Mouse (Mus musculus): ENCODE measurements around the gene Dcaf5. TPM values are rescaled to one million over a fixed set of nuclear protein-coding genes. Genes with fewer than 3 reads are reported as not detected.
A peak's percentile ranks its signal among the peaks of the same experiment; 100 is the strongest.

The Dcaf5 gene
- total RNA-seq, 2 experiments from 2014 or later: 12.1 to 18.0 TPM

DNA sequence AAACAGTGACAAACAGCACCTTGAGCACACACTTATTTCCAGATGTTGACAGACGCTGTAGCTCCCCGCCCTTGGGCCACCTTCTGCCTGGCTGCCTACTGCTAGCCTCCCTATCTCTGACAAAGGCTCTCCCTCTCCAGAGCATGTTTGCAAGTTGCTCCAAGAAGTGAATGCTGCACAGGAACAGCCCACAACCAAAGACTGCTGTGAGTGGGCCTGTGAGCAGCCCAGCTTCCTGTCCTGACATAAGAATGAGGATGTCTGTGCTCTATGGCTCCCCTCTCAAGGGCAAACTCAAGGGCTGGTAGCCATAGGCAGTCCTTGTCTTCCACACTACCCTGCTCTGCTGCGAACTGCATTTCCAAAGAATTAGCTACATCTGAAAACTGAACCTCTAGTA is 71.1 kb downstream of the Dcaf5 start:
- no peak for ATAC-seq (replicated peaks; ENCODE audit: low FRiP score, low TSS enrichment, poor library complexity, severe bottlenecking)

DNA sequence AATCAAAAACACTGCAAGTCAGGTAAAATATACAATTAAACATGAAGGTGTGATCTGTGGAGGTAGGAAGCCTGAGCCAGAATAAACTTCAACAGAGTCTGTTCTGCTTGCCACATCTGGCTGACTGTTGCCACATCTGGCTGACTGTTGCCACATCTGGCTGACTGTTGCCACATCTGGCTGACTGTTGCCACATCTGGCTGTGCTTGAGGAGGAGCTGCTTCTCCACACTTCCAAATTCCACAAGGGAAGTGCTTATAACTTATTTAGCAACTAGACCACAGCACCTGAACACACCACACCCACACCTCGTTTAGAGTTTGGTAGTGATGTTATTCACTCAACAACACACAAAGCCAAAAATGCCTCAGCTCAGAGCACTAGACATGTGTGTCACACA is 74.7 kb downstream of the Dcaf5 start:
- ATAC-seq (replicated peaks; ENCODE audit: low FRiP score, low TSS enrichment, poor library complexity, severe bottlenecking): no peak

DNA sequence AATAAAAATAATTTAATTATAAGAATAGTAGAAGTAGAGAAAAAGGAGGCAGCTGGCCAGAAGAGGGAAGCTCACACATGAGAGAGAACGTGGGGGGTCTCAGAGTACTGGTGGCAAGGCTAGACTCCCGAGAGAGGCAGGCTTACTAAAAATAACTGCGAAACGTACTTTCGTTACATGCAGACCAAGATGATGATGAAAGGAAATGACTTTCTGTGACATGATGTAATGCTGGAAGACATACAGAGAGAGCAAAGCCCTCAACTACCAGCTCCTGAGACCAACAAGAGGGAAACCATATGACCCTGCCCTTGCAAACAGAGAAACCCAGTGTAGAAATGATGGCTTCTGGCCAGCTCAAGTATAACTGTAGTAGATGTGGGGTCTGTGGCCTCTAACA is 76.1 kb downstream of the Dcaf5 start:
- no peak for ATAC-seq (replicated peaks; ENCODE audit: low FRiP score, low TSS enrichment, poor library complexity, severe bottlenecking)

- ATAC-seq (replicated peaks; ENCODE audit: low FRiP score, low TSS enrichment, poor library complexity, severe bottlenecking): no peak
Measured at GRCm38 (mm10) chr12:80344777-80345231, 91.6 kb downstream of the Dcaf5 start.

GRCm38 (mm10) chr12:80340936-80341335 is 95.5 kb downstream of the Dcaf5 start:
- no peak for ATAC-seq (replicated peaks; ENCODE audit: low FRiP score, low TSS enrichment, poor library complexity, severe bottlenecking)

DNA sequence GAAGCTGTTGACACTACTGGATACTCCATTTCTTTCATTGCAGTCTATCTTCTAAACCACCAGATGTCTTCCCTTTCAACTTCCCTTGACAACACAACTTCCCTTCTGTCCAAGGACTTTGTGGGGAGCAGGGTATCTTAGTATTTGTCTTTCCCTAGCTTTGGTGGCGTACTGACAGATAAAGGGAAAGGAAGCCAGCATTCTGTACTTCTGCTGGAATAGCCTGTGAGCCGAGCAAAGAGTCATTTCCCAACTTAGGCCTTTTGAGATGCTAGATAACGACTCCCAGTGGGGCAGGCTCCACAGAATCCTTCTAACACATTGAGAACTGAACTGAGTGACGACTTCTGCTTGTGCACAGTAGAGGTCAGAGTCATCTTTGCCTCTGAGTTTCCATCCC is 102.2 kb downstream of the Dcaf5 start:
- no peak for ATAC-seq (replicated peaks; ENCODE audit: low FRiP score, low TSS enrichment, poor library complexity, severe bottlenecking)

DNA sequence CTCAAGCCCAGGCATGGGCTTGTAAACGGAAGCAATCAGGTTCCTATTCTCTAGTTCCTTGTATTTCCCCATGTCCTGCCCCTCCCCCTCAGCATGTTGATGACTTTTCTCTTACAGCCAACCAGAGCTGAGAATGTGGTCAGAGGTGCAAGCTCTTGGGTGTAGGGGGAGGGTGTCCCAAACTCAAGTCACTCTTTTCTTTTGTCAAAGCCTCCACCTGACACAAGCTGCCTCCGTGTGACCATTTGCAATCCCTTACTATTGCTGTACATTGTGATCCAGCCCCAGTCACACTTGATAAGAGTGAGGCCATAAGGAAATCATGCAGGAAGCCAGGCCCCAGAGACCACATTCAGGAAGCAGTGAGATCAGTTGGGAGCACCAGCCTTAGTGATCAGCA is 104.8 kb downstream of the Dcaf5 start:
- ATAC-seq (replicated peaks; ENCODE audit: low FRiP score, low TSS enrichment, poor library complexity, severe bottlenecking): peak; percentile 17; the same call in 1 of the 2 replicates

GRCm38 (mm10) chr12:80330819-80331218 is 105.6 kb downstream of the Dcaf5 start:
- ATAC-seq (replicated peaks; ENCODE audit: low FRiP score, low TSS enrichment, poor library complexity, severe bottlenecking): no peak

GRCm38 (mm10) chr12:80329641-80330040 is 106.8 kb downstream of the Dcaf5 start:
- no peak for ATAC-seq (replicated peaks; ENCODE audit: low FRiP score, low TSS enrichment, poor library complexity, severe bottlenecking)

- ATAC-seq (replicated peaks; ENCODE audit: low FRiP score, low TSS enrichment, poor library complexity, severe bottlenecking): no peak
Measured at GRCm38 (mm10) chr12:80326047-80326446, 110.4 kb downstream of the Dcaf5 start.

DNA sequence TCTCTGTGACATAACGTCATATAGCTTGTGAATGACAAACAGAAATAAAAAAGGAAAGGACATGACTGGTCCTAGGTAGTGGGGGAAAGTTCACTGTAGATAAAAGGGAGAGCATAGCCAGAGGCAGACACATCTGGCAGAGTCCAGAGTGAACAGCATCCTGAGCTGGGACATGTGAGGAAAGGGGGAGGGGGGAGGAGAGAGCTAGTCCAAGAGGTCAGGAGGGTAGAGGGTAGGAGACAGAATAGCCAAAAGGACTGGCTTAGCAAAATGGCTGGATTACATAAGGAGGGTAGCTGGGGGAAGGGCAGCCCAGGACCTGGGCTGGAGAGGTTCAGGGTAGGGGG is 111.6 kb downstream of the Dcaf5 start:
- no peak for ATAC-seq (replicated peaks; ENCODE audit: low FRiP score, low TSS enrichment, poor library complexity, severe bottlenecking)

DNA sequence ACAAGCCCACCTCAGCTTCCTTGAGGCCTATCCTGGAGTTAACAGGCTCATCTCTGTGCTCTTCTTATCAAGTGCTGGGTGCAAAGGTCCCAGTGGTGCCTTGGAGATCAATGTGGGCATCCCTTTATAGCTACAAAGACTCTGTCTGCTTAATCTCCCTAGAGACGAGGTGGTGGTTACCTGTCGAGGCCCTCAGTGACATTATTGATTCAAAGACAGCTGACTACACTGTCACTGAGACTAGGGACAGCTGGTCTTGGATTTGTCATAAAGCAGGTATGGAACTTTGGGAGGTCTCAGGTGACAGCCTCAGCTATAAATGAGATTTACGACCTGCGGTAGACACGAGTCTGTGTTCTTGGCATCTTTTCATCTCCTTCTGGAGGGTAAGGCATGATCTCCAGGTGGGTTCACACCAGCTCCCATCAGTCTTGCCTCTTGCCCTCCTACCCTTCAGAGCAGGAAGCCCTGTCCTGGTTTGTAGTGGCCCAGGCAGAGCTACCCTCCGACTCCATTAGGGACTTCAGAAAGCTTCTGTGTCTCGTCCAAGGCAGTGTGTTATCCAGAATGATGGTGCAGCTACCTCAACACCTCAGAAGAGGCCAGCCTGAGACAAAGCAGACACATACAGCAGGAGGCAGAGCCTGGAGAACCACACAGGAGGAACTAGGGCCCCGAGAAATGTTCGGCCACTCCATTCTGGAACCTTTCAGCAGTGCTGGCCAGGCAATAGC is 112.2 kb downstream of the Dcaf5 start:
- no peak for ATAC-seq (replicated peaks; ENCODE audit: low FRiP score, low TSS enrichment, poor library complexity, severe bottlenecking)

- no peak for ATAC-seq (replicated peaks; ENCODE audit: low FRiP score, low TSS enrichment, poor library complexity, severe bottlenecking)
Measured at GRCm38 (mm10) chr12:80323371-80324050, 112.9 kb downstream of the Dcaf5 start.

GRCm38 (mm10) chr12:80322494-80322893 is 113.9 kb downstream of the Dcaf5 start:
- no peak for ATAC-seq (replicated peaks; ENCODE audit: low FRiP score, low TSS enrichment, poor library complexity, severe bottlenecking)

DNA sequence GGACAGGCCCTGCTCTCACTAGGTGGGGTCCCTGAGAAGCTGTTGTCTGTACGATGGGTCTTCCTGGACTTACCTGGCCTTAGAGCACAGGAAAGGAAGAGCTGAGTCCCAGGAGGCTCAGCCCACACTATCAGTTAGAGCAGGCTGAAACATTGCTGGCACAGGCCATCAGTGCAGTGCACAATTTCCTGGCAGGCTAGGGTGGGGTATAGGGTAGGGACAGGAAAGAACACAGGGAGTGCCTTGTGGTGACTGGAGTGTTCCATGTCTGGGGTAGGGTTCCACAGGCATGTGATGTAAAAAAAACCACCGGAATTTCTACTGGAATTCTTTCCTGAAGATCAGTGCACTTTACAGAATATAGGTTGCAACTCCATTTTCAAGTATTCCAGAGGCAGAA is 117.3 kb downstream of the Dcaf5 start:
- no peak for ATAC-seq (replicated peaks; ENCODE audit: low FRiP score, low TSS enrichment, poor library complexity, severe bottlenecking)

DNA sequence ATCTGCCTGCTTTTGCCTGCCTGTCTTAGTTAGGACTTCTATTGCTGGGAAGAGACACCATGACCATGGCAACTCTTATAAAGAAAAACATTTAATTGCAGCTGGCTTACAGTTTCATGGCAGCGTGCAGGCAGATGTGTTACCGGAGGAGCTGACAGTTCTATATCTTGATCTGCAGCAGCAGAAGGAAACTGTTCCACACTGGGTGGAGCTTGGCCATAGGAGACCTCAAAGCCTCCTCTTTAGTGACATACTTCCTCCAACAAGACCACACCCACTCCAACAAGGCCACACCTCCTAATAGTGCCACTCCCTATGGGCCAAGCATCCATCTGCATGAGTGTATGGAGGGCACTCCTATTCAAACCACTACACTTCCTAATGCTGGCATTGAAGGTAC is 121.1 kb downstream of the Dcaf5 start:
- no peak for ATAC-seq (replicated peaks; ENCODE audit: low FRiP score, low TSS enrichment, poor library complexity, severe bottlenecking)

DNA sequence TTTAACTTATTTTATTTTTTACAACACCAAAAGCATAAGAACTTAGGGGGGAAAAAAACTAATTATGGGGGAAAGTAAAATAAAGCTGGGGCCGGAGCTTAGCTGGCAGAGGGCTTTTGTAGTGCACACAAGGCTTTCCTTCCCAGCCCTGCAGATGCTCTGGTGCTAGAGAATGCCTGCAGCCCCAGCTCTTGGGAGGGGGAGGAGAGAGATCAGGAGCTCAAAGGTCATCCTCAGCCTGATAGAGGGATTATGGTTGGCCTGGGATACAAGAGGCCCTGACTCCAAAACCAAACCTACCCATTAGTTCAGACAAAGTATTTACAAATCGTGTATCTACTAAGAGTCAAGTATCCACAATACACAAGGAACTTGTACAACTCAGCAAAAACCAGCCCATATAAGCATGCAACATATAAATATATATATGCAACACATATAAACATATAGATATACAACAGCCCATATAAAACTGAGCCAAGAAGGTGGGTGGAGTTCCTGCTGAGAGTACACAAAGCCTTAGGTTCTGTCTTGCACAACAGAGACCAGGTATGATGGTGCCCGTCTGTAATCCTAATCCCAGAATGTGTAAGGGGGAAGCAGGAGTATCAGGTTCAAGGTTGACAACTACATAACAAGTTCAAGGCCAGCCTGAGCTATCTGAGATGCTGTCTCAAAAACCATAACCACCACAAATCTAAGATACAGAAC is 124.3 kb downstream of the Dcaf5 start:
- ATAC-seq (replicated peaks; ENCODE audit: low FRiP score, low TSS enrichment, poor library complexity, severe bottlenecking): no peak

GRCm38 (mm10) chr12:80307556-80307955 is 128.8 kb downstream of the Dcaf5 start:
- ATAC-seq (replicated peaks; ENCODE audit: low FRiP score, low TSS enrichment, poor library complexity, severe bottlenecking): no peak

DNA sequence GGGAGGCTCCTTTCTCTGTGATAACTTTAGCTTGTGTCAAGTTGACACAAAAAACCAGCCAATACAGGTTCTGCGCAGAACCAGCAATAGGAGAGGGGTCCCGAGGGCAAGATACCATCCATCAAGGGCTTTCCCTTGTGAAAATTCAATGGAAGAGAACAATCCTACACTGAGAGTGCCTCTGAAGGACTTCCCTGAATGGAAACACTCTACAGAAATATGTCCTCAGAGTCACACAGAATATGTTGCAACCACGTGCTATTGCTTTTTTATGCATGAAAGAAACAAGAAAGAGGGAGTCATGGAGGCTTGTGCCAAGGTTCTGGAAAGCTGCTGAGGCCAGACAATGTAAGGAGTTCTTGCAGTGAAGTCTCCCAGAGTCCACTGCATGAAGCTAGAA is 131.9 kb downstream of the Dcaf5 start:
- ATAC-seq (replicated peaks; ENCODE audit: low FRiP score, low TSS enrichment, poor library complexity, severe bottlenecking): no peak

- ATAC-seq (replicated peaks; ENCODE audit: low FRiP score, low TSS enrichment, poor library complexity, severe bottlenecking): no peak
Measured at GRCm38 (mm10) chr12:80300833-80301456, 135.5 kb downstream of the Dcaf5 start.

Data from megakaryocyte-erythroid progenitor cell, adult 5-6 weeks (primary cell).